Comparison of ENCODE assay signal across 8 mouse cellular contexts in genomic region chr6:142878744-142879701, GRCm38 (mm10).
A peak's percentile ranks its signal among the peaks of the same experiment; 100 is the strongest.
DNase-seq lines count a peak whose midpoint lies in the region; ATAC-seq lines count a peak whose summit lies in the region.

No protein-coding gene starts in this region.

- H3K4me2 ChIP-seq in forebrain, embryonic 14.5 days (ENCODE audit: low read length), result no peak overlapping the region
- no peak overlapping the region for H3K4me2 ChIP-seq in forebrain, embryonic 16.5 days (ENCODE audit: low read length)
- no peak overlapping the region for H3K4me2 ChIP-seq in hindbrain, embryonic 13.5 days

- H3K9ac ChIP-seq in forebrain, embryonic 14.5 days (ENCODE audit: low read length), result no peak overlapping the region
- H3K9ac ChIP-seq in forebrain, embryonic 16.5 days (replicated peaks; ENCODE audit: low read depth, low read length), result no peak overlapping the region
- H3K9ac ChIP-seq in hindbrain, embryonic 13.5 days, result no peak overlapping the region

- 64% methylated on average over 15 of the region's 15 CpGs for WGBS in forebrain, embryonic 14.5 days
- 55% methylated on average over 15 of the region's 15 CpGs for WGBS in forebrain, embryonic 16.5 days
- WGBS in hindbrain, embryonic 13.5 days, result 31% methylated on average over 15 of the region's 15 CpGs

- no peaks in the 10 kb centered on the region for H3K27me3 ChIP-seq in forebrain, embryonic 14.5 days (replicated peaks; ENCODE audit: control insufficient read depth, insufficient read depth, low read length)
- H3K27me3 ChIP-seq in forebrain, embryonic 16.5 days (replicated peaks; ENCODE audit: control insufficient read depth, insufficient read depth, low read length), result no peaks in the 10 kb centered on the region
- no peaks in the 10 kb centered on the region for H3K27me3 ChIP-seq in hindbrain, embryonic 13.5 days

- peak; percentile 38 for DNase-seq in forebrain, embryonic 14.5 days (ENCODE audit: low spot score)
- DNase-seq in ES-CJ7 (ENCODE audit: low read depth, low spot score) (peak; percentile 24), liver (peak; percentile 23)
- DNase-seq in right cerebral cortex, postnatal 14 days, result peak; percentile 65

- no peak for ATAC-seq in forebrain, embryonic 14.5 days
- ATAC-seq in forebrain, embryonic 16.5 days, result no peak
- peak; percentile 38 for ATAC-seq in common myeloid progenitor, adult 5-6 weeks (replicated peaks; ENCODE audit: low read depth, poor library complexity, severe bottlenecking)
- ATAC-seq in hindbrain, embryonic 13.5 days (ENCODE audit: low FRiP score), result no peak
- ATAC-seq in erythroblast, adult 5-6 weeks (replicated peaks; ENCODE audit: low FRiP score, poor library complexity, severe bottlenecking), result no peak

- no peaks in the 10 kb centered on the region for H3K36me3 ChIP-seq in forebrain, embryonic 14.5 days (ENCODE audit: control insufficient read depth, insufficient read depth, low read length)
- H3K36me3 ChIP-seq in forebrain, embryonic 16.5 days (ENCODE audit: control insufficient read depth, insufficient read depth), result no peaks in the 10 kb centered on the region
- H3K36me3 ChIP-seq in hindbrain, embryonic 13.5 days, result no peaks in the 10 kb centered on the region

- H3K4me3 ChIP-seq in forebrain, embryonic 14.5 days (ENCODE audit: low read depth, low read length), result no peak overlapping the region
- no peak overlapping the region for H3K4me3 ChIP-seq in forebrain, embryonic 16.5 days (replicated peaks; ENCODE audit: low read length)
- H3K4me3 ChIP-seq in hindbrain, embryonic 13.5 days, result no peak overlapping the region

- H3K4me1 ChIP-seq in forebrain, embryonic 14.5 days (ENCODE audit: control insufficient read depth, insufficient read depth, low read length), result peaks cover 18% of the 10 kb centered on the region
- H3K4me1 ChIP-seq in forebrain, embryonic 16.5 days (replicated peaks; ENCODE audit: control insufficient read depth, insufficient read depth, low read length), result peaks cover 23% of the 10 kb centered on the region
- peaks cover 41% of the 10 kb centered on the region for H3K4me1 ChIP-seq in hindbrain, embryonic 13.5 days (replicated peaks)

- H3K9me3 ChIP-seq in forebrain, embryonic 14.5 days (replicated peaks; ENCODE audit: control insufficient read depth, low read length), result no peaks in the 10 kb centered on the region
- H3K9me3 ChIP-seq in forebrain, embryonic 16.5 days (ENCODE audit: control insufficient read depth, low read length), result no peaks in the 10 kb centered on the region
- H3K9me3 ChIP-seq in hindbrain, embryonic 13.5 days, result no peaks in the 10 kb centered on the region

- H3K27ac ChIP-seq in forebrain, embryonic 14.5 days (ENCODE audit: low read depth, low read length), result 0 out of 2 replicates have a peak overlapping the region, but pooled peaks have one; percentile 44
- no peak overlapping the region for H3K27ac ChIP-seq in forebrain, embryonic 16.5 days (ENCODE audit: low read length)
- H3K27ac ChIP-seq in hindbrain, embryonic 13.5 days, result peak overlapping the region; percentile 48
